Mouse (Mus musculus): Measurements from ENCODE around the gene Gm6880.
"Not testable (repeated sequence)": the region's sequence is repeated elsewhere in the genome, so short reads cannot be mapped to it uniquely, and the experiment has no call there.

The Gm6880 gene

GRCm38 (mm10) chrX:74481349-74481885, at the start of gene Gm6880:
Gm6880 (minus strand) TSS chrX:74481399.
- DNase-seq (ENCODE audit: low spot score in 2 of 2) = not testable (repeated sequence)

GRCm38 (mm10) chrX:74517461-74517860, 36.3 kb upstream of the Gm6880 start:
- not testable (repeated sequence) for DNase-seq (ENCODE audit: low spot score in 2 of 2)

GRCm38 (mm10) chrX:74497131-74497530, 15.9 kb upstream of the Gm6880 start:
- no peak for DNase-seq (ENCODE audit: low spot score in 2 of 2)

- no peak for DNase-seq (ENCODE audit: low spot score in 2 of 2)
Measured at GRCm38 (mm10) chrX:74452773-74453172, 28.4 kb downstream of the Gm6880 start.

- no peak for DNase-seq (ENCODE audit: low spot score in 2 of 2)
Measured at GRCm38 (mm10) chrX:74451157-74451912, 29.9 kb downstream of the Gm6880 start.

Data from spleen, postnatal 10 days (tissue).